Mouse (Mus musculus) stomach, embryonic 15.5 days (tissue): ENCODE measurements around the gene Gm17509. TPM values are rescaled to one million over a fixed set of nuclear protein-coding genes. Genes with fewer than 3 reads are reported as not detected.
"Not testable (repeated sequence)": the region's sequence is repeated elsewhere in the genome, so short reads cannot be mapped to it uniquely, and the experiment has no call there.

Source experiments
- ATAC-seq: fragments of 200-750 bp; cut with Nextera tagmentation; 2 replicates; pipeline ENCODE4 v1.8.0; 2017; ENCODE audit warnings: low read depth, moderate number of reproducible peaks, moderate TSS enrichment; ENCODE audit not compliant: insufficient read depth, low FRiP score
- H3K27ac ChIP-seq: fragments of 300-500 bp; sonication (generic); 2 replicates; pipeline ENCODE4 v1.5.1; 2015; ENCODE audit warnings: mild to moderate bottlenecking, inconsistent platforms
- H3K27me3 ChIP-seq: fragments of 300-500 bp; sonication (generic); replicated peaks from 2 replicates; pipeline ENCODE4 v1.6.1; 2015; ENCODE audit warnings: inconsistent platforms
- H3K36me3 ChIP-seq: fragments of 300-500 bp; sonication (generic); 2 replicates; pipeline ENCODE4 v1.6.1; 2015; ENCODE audit warnings: inconsistent platforms
- H3K4me1 ChIP-seq: fragments of 300-500 bp; sonication (generic); 2 replicates; pipeline ENCODE4 v1.6.1; 2015; ENCODE audit warnings: inconsistent platforms
- H3K4me2 ChIP-seq: fragments of 300-500 bp; sonication (generic); 2 replicates; pipeline ENCODE4 v1.6.1; 2015; ENCODE audit warnings: mild to moderate bottlenecking, inconsistent platforms
- H3K4me3 ChIP-seq: fragments of 300-500 bp; sonication (generic); replicated peaks from 2 replicates; pipeline ENCODE4 v1.5.1; 2015; ENCODE audit warnings: inconsistent platforms
- H3K9ac ChIP-seq: fragments of 300-500 bp; sonication (generic); 2 replicates; pipeline ENCODE4 v1.6.1; 2015; ENCODE audit warnings: inconsistent platforms
- H3K9me3 ChIP-seq: fragments of 300-500 bp; sonication (generic); 2 replicates; pipeline ENCODE4 v1.6.1; 2016; ENCODE audit warnings: inconsistent platforms
- WGBS: fragments of 180-500 bp; shearing (Covaris S2); methylation state at CpG from one replicate; pipeline ENCODE4 v1.1.7; 2015; 5-methylcytosine and 5-hydroxymethylcytosine counted together
- polyA plus RNA-seq: library from polyadenylated mRNA; unstranded; fragments of >200 nt; fragmentation: Nextera tagmentation; extraction: Ambion mirVana; gene quantifications from 2 replicates; pipeline ENCODE4 v1.2.1, GENCODE M21; 2015

The Gm17509 gene
- polyA plus RNA-seq, 1 experiment from 2014 or later: not detected

DNA sequence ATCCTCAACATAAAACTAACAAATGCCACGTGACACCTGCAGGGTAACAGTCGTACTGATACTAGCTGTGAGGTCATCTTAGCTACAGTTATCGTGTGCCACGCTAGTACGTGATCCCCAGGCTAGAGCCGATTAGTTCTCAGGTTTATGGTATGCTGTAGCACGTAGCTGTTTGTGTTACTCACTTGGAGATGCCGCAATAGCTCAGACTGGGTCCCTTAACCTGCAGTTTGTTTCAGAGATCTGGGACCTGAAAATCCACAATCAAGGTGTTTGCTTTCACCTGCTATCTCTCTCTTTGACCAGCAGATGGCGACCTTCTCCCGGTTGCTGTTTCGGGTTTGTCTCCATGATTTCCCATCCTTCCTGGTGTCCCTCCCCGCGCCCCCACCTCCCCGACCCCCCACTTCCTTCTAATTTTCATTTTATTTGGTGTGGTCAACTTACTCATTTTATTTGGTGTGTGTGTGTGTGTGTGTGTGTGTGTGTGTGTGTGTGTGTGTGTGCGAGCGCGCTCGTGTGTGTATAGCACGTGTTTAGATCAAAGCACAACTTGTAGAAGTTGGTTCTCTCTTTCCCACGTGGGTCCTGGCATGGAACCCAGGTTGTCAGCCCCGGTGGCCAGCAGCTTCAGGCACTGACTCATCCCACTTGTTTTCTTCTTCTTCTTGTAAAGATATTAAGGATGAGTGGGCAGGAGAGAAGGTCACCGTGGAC is 18.0 kb downstream of the Gm17509 start:
- Histone ChIP-seq H3K4me3 (no peak overlapping the region), H3K36me3 (no peaks in the 10 kb centered on the region), H3K9ac (no peak overlapping the region), H3K9me3 (no peaks in the 10 kb centered on the region), H3K27ac (no peak overlapping the region), H3K4me2 (no peak overlapping the region), H3K27me3 (no peaks in the 10 kb centered on the region), H3K4me1 (no peaks in the 10 kb centered on the region)
- WGBS: 44% methylated on average over 22 of the region's 22 CpGs
- ATAC-seq: no peak; the same call in 1 of the 2 replicates

DNA sequence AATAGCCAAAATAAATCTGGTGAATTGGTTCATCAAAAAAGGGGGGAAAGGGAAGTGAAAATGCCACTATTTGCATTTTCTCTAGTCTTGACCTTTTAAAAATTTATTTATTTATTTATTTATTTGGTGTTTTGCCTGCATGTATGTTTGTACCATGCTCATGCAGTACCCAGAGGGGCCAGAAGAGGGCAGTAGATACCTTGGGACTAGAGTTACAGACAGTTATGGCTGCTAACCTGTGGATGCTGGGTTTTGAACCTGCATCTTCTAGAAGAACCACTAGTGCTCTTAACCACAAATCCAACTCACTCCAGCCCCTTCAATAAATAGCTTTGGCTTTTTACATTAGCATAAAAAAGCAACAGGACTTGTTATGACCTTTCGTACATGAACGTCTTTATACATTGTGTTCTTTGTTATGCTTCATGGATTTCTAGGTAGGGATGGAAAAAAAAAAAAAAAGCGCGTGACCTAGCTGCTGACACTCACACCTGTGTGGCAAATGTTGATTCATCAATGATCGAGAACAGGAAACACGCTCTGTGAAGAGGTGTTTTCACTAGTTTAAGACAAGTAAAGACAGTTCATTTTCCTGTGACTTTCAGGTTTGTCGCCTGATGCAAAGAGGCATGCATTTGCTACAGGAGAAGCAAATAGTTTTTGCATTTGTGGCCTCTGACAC is 22.3 kb downstream of the Gm17509 start:
- H3K27me3 ChIP-seq: no peaks in the 10 kb centered on the region
- no peak overlapping the region for H3K4me2 ChIP-seq
- WGBS: 82% methylated on average over 7 of the region's 7 CpGs
- H3K4me3 ChIP-seq: no peak overlapping the region
- ATAC-seq: no peak
- no peak overlapping the region for H3K9ac ChIP-seq
- H3K4me1 ChIP-seq: no peaks in the 10 kb centered on the region
- H3K9me3 ChIP-seq: no peaks in the 10 kb centered on the region
- no peak overlapping the region for H3K27ac ChIP-seq
- no peaks in the 10 kb centered on the region for H3K36me3 ChIP-seq

DNA sequence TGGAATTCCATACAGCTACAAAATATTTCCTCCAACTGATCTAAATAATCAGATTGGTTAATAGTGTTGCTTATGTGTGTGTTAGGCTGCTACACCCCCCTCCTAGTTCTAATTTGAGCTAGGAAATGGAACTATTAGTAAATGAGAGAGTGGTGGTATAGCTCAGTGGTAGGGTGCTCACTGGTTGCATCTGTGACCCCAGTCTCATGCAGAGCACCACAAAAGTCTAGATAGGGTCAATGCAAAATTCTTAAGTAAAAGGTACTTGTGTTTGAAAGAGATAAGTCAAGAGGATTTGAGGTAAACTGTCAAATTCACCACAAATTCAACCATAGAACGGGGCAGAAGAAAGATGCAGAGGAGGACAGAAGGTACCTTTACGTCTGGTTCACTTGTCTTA is 23.2 kb downstream of the Gm17509 start:
- 89% methylated on average over 2 of the region's 2 CpGs for WGBS
- no peaks in the 10 kb centered on the region for H3K4me1 ChIP-seq
- H3K9me3 ChIP-seq: no peaks in the 10 kb centered on the region
- no peak overlapping the region for H3K4me3 ChIP-seq
- no peak overlapping the region for H3K27ac ChIP-seq
- no peaks in the 10 kb centered on the region for H3K27me3 ChIP-seq
- no peak overlapping the region for H3K4me2 ChIP-seq
- no peaks in the 10 kb centered on the region for H3K36me3 ChIP-seq
- ATAC-seq: no peak
- no peak overlapping the region for H3K9ac ChIP-seq

DNA sequence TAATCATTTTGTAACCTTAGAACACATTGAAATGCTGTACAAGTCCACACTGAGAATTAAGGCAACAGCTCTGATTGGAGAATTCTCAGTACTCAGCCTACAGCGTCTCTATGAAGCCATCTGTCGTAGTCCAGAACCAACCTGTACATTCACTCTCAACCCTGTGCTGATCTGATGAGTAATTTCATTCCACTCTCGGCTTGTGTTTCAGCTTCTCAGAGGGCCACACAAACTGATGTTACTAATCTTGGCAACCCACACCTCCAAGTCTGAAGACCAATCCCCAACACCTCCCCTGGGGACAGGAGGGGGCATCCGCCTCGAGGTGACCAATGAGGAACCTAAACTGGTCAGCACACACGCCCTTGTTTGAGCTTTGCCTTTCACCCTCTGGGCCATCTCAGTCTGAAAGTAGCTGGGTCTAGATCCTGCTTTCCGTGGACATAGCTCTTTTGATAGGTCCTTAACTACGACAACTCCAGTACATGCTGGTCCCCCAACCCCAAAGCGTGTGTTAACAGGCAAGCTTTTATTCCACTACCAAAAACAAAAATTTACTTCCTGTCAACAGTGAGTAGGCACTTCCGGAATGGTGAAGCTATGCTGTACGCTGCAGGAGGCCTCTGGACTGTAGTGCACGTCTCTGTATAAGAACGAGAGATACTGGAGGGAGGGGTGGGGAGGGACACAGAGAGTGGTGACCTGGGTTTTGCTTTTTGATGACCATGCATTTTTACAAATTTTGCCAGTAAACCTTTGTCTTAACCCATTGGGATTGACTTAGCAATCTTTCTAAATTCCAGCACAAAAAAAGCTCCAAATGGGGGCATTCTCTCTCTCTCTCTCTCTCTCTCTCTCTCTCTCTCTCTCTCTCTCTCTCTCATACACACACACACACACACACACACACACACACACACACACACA is 25.0 kb downstream of the Gm17509 start:
- ATAC-seq: no peak
- Histone ChIP-seq H3K4me1 (no peaks in the 10 kb centered on the region), H3K36me3 (no peaks in the 10 kb centered on the region), H3K9ac (no peak overlapping the region), H3K27me3 (no peaks in the 10 kb centered on the region), H3K4me2 (no peak overlapping the region), H3K4me3 (no peak overlapping the region), H3K9me3 (no peaks in the 10 kb centered on the region), H3K27ac (no peak overlapping the region)
- WGBS: 82% methylated on average over 13 of the region's 13 CpGs

DNA sequence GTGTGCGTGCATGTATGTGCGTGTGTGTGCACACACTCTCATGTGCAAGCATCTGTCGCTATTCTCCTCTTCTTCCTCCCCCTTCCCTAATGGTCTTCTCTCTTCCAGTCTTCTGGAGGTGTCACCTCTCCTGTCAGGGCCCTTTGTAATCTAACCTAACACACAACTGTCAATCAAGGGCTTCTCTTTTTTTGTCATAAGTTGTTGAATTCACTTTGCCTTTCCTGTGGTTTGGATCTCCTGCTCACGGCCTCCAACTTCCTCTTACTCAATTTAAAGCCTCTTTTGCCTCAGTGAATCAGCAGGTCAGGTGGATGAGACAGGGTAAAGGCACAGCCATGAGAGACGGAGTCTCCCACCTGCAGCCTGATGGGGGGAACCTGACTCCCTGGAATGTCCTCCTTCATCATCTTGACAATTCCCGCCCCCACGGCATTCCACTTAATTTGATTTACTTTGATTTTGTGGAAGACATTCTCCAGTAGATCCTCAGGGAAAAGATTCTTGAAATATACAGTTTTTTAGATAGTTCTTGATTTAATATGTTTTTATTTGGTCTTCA is 27.4 kb downstream of the Gm17509 start:
- Histone ChIP-seq H3K9ac (no peak overlapping the region), H3K4me2 (no peak overlapping the region), H3K4me1 (no peaks in the 10 kb centered on the region), H3K9me3 (no peaks in the 10 kb centered on the region), H3K27ac (no peak overlapping the region), H3K4me3 (no peak overlapping the region), H3K36me3 (no peaks in the 10 kb centered on the region), H3K27me3 (no peaks in the 10 kb centered on the region)
- WGBS: 56% methylated on average over 7 of the region's 7 CpGs
- ATAC-seq: no peak

DNA sequence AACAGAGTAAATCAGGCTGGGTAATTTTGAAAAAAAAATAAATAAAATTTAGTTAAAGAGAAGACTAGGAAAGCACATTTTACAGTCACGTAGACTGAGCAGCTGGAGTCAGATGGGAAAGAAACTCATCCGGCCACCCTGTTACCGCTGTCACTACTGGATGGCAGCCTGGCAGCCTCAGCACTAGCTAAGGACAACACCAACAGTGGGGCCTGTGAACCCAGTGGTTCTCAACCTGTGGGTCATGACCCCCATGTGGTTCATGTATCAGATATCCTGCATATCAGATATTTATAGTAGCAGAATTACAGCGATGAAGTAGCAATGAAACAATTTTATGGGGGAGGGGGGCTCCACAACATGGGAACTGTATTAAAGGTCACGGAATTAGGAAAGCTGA is 28.7 kb downstream of the Gm17509 start:
- H3K4me2 ChIP-seq: no peak overlapping the region
- no peak for ATAC-seq
- 86% methylated on average over 5 of the region's 5 CpGs for WGBS

DNA sequence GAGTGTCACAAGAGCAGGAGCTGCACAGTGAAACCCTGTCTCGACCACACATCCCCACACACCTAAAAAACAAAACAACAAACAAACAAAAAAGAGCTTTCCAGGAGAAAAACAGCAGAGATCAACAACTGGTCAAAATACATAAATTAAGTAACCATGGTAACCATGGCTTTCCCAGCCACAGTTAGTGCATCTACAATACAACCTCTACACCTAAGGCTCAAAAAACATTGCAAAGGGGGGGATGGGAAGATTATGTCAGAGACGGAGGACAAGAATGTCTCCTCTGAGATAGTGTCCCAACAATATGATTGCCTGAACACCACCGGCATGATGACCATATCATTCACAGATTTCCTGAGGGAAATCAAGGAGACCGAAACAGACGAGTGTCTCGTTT is 35.5 kb downstream of the Gm17509 start:
- no peak overlapping the region for H3K9ac ChIP-seq
- no peaks in the 10 kb centered on the region for H3K4me1 ChIP-seq
- H3K27me3 ChIP-seq: no peaks in the 10 kb centered on the region
- 91% methylated on average over 6 of the region's 6 CpGs for WGBS
- no peaks in the 10 kb centered on the region for H3K36me3 ChIP-seq
- no peak for ATAC-seq
- no peak overlapping the region for H3K4me2 ChIP-seq
- H3K4me3 ChIP-seq: no peak overlapping the region
- H3K9me3 ChIP-seq: no peaks in the 10 kb centered on the region
- H3K27ac ChIP-seq: no peak overlapping the region

More for the DNA sequence above, 28.7 kb downstream of the Gm17509 start:
- Histone ChIP-seq H3K4me3 (no peak overlapping the region), H3K9me3 (no peaks in the 10 kb centered on the region), H3K36me3 (no peaks in the 10 kb centered on the region), H3K27ac (no peak overlapping the region), H3K4me1 (no peaks in the 10 kb centered on the region), H3K9ac (no peak overlapping the region), H3K27me3 (no peaks in the 10 kb centered on the region)

DNA sequence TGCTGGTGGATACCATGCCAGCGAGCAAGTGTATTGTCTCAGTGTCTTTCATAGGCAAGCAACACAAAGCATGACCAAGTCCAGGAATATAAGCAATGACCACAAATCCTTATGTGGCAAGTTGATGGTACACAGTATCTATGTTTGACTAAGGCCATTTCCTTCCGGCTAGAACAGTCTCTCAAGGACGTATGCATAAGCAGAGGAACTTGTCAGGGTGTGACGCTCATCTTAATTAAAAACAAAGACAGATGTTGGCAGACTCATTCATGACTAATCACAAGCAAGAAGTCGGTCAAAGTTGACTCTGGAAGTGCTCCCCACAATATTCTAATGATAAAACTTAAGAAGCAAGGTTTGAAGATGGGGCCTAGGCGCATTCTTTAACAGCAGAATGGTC is 37.6 kb downstream of the Gm17509 start:
- Histone ChIP-seq H3K4me1 (no peaks in the 10 kb centered on the region), H3K4me3 (no peak overlapping the region), H3K9ac (no peak overlapping the region), H3K27ac (no peak overlapping the region), H3K9me3 (no peaks in the 10 kb centered on the region), H3K36me3 (no peaks in the 10 kb centered on the region), H3K4me2 (no peak overlapping the region), H3K27me3 (no peaks in the 10 kb centered on the region)
- 71% methylated on average over 6 of the region's 6 CpGs for WGBS
- ATAC-seq: no peak

DNA sequence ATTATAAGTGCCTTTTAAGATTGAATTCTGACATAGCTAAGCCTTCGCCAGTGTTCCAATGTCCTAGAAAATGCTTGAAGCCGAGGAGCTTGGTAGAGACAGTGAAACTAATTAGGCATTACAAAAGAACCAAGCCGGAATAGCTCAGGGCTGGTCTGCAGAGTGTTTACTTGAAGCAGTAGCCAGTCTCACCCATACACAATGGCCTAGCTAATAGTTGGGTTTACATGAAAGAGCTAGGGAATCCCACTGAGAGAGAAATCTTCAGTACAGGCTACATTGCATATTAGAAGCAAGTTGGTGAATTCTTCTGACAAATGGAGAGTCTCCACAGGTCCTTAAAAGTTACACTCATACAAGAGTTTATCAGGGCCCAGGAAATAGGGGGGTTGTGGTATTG is 40.0 kb downstream of the Gm17509 start:
- ATAC-seq, H3K27me3 ChIP-seq: not testable (repeated sequence)
- 77% methylated on average over 3 of the region's 3 CpGs for WGBS

More for the DNA sequence above, 40.0 kb downstream of the Gm17509 start:
- H3K4me1 ChIP-seq, H3K36me3 ChIP-seq, H3K4me3 ChIP-seq, H3K9ac ChIP-seq, H3K9me3 ChIP-seq, H3K4me2 ChIP-seq, H3K27ac ChIP-seq: not testable (repeated sequence)
